Mouse (Mus musculus): Measurements from ENCODE around the gene Mapk6.

DNA sequence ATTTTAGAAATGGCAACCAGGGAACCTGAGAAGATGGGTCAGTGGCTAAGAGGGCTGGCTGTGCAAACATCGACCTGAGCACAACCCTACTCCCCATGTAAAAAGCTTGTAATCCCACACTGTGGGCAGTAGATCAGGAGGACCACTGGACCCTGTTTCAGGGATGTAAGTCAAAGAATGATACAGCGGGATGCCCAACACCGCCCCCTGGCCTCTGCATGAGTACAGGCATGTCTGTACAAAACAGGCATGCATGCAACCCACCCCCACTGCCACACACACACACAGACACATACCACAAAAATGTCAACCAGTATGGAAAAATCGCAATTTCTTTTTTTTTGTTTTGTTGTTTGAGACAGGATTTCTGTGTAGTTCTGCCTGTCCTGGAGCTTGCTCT, 10.7 kb downstream of the Mapk6 start:
- TF ChIP-seq EP300 (IDR thresholded peaks at IDR 0.05; ENCODE audit: low read depth): no peak
- TF ChIP-seq CTCF (IDR thresholded peaks at IDR 0.05; ENCODE audit: low read depth): peak; percentile 24; the same call in 1 of the 2 replicates

All from heart, postnatal 0 days (tissue).